Mouse (Mus musculus) lung, embryonic 15.5 days (tissue): ENCODE results near the gene Kif1a. TPM values are rescaled to one million over a fixed set of nuclear protein-coding genes. Genes with fewer than 3 reads are reported as not detected.

Experiments used
- ATAC-seq: fragments of 200-750 bp; cut with Nextera tagmentation; 2 replicates; pipeline ENCODE4 v1.8.0; 2017; ENCODE audit warnings: moderate number of reproducible peaks, borderline replicate concordance; ENCODE audit not compliant: low FRiP score, low TSS enrichment; ENCODE audit errors: extremely low read depth
- H3K27ac ChIP-seq: fragments of 300-500 bp; sonication (generic); 2 replicates; pipeline ENCODE4 v1.5.1; 2015; ENCODE audit warnings: moderate library complexity, mild to moderate bottlenecking, inconsistent platforms
- H3K27me3 ChIP-seq: fragments of 300-500 bp; sonication (generic); 2 replicates; pipeline ENCODE4 v1.6.1; 2015; ENCODE audit warnings: inconsistent platforms
- H3K36me3 ChIP-seq: fragments of 300-500 bp; sonication (generic); 2 replicates; pipeline ENCODE4 v1.6.1; 2015; ENCODE audit warnings: inconsistent platforms
- H3K4me1 ChIP-seq: fragments of 300-500 bp; sonication (generic); 2 replicates; pipeline ENCODE4 v1.6.1; 2015; ENCODE audit warnings: inconsistent platforms
- H3K4me2 ChIP-seq: fragments of 300-500 bp; sonication (generic); 2 replicates; pipeline ENCODE4 v1.6.1; 2015; ENCODE audit warnings: inconsistent platforms, mild to moderate bottlenecking, moderate library complexity
- H3K4me3 ChIP-seq: fragments of 300-500 bp; sonication (generic); 2 replicates; pipeline ENCODE4 v1.5.1; 2015; ENCODE audit warnings: mild to moderate bottlenecking, inconsistent platforms
- H3K9ac ChIP-seq: fragments of 300-500 bp; sonication (generic); 2 replicates; pipeline ENCODE4 v1.6.1; 2015; ENCODE audit warnings: inconsistent platforms
- H3K9me3 ChIP-seq: fragments of 300-500 bp; sonication (generic); 2 replicates; pipeline ENCODE4 v1.6.1; 2016; ENCODE audit warnings: inconsistent platforms
- WGBS: fragments of 180-500 bp; shearing (Covaris S2); methylation state at CpG from one replicate; pipeline ENCODE4 v1.1.7; 2015; 5-methylcytosine and 5-hydroxymethylcytosine counted together
- polyA plus RNA-seq: library from polyadenylated mRNA; unstranded; fragments of >200 nt; fragmentation: Nextera tagmentation; extraction: Ambion mirVana; gene quantifications from 2 replicates; pipeline ENCODE4 v1.2.1, GENCODE M21; 2015

Kif1a gene
- polyA plus RNA-seq, 1 experiment from 2014 or later: 10.8 TPM

GRCm38 (mm10) chr1:93085136-93085535 lies 16.6 kb downstream of the Kif1a start:
- Histone ChIP-seq H3K27me3 (no peaks in the 10 kb centered on the region), H3K4me2 (no peak overlapping the region), H3K4me1 (0 out of 2 replicates have a peak, but pooled peaks cover 3% of the 10 kb centered on the region), H3K36me3 (no peaks in the 10 kb centered on the region), H3K9me3 (no peaks in the 10 kb centered on the region), H3K4me3 (no peak overlapping the region), H3K9ac (no peak overlapping the region), H3K27ac (no peak overlapping the region)
- ATAC-seq: peak; percentile 36; the same call in 1 of the 2 replicates
- WGBS: 45% methylated on average over 6 of the region's 6 CpGs

GRCm38 (mm10) chr1:93083420-93084285 lies 18.1 kb downstream of the Kif1a start:
- no peak for ATAC-seq
- WGBS: 78% methylated on average over 12 of the region's 12 CpGs

GRCm38 (mm10) chr1:93082121-93082520 lies 19.6 kb downstream of the Kif1a start:
- no peak for ATAC-seq
- Histone ChIP-seq H3K9me3 (no peaks in the 10 kb centered on the region), H3K4me1 (0 out of 2 replicates have a peak, but pooled peaks cover 3% of the 10 kb centered on the region), H3K27me3 (no peaks in the 10 kb centered on the region), H3K4me2 (no peak overlapping the region), H3K36me3 (no peaks in the 10 kb centered on the region), H3K4me3 (no peak overlapping the region), H3K27ac (no peak overlapping the region), H3K9ac (no peak overlapping the region)
- WGBS: 81% methylated on average over 8 of the region's 8 CpGs

More at GRCm38 (mm10) chr1:93083420-93084285, 18.1 kb downstream of the Kif1a start:
- no peak overlapping the region for H3K4me3 ChIP-seq
- 0 out of 2 replicates have a peak, but pooled peaks cover 3% of the 10 kb centered on the region for H3K4me1 ChIP-seq
- H3K27ac ChIP-seq: no peak overlapping the region
- H3K9me3 ChIP-seq: no peaks in the 10 kb centered on the region
- no peaks in the 10 kb centered on the region for H3K27me3 ChIP-seq
- H3K4me2 ChIP-seq: no peak overlapping the region
- no peaks in the 10 kb centered on the region for H3K36me3 ChIP-seq
- no peak overlapping the region for H3K9ac ChIP-seq

- Histone ChIP-seq H3K9ac (no peak overlapping the region), H3K27ac (no peak overlapping the region), H3K36me3 (no peaks in the 10 kb centered on the region), H3K9me3 (no peaks in the 10 kb centered on the region), H3K27me3 (no peaks in the 10 kb centered on the region), H3K4me1 (0 out of 2 replicates have a peak, but pooled peaks cover 3% of the 10 kb centered on the region), H3K4me3 (no peak overlapping the region), H3K4me2 (no peak overlapping the region)
- ATAC-seq: no peak
- WGBS: 71% methylated on average over 3 of the region's 3 CpGs
Measured at GRCm38 (mm10) chr1:93080930-93081589, 20.7 kb downstream of the Kif1a start.

- no peaks in the 10 kb centered on the region for H3K9me3 ChIP-seq
- no peak overlapping the region for H3K27ac ChIP-seq
- H3K27me3 ChIP-seq: no peaks in the 10 kb centered on the region
- 85% methylated on average over 3 of the region's 3 CpGs for WGBS
- no peak for ATAC-seq
- H3K36me3 ChIP-seq: no peaks in the 10 kb centered on the region
- no peak overlapping the region for H3K4me2 ChIP-seq
- H3K9ac ChIP-seq: no peak overlapping the region
- H3K4me1 ChIP-seq: no peaks in the 10 kb centered on the region
- H3K4me3 ChIP-seq: no peak overlapping the region
Measured at GRCm38 (mm10) chr1:93079602-93080001, 22.1 kb downstream of the Kif1a start.

- Histone ChIP-seq H3K27me3 (no peaks in the 10 kb centered on the region), H3K4me3 (no peak overlapping the region), H3K27ac (no peak overlapping the region), H3K36me3 (no peaks in the 10 kb centered on the region), H3K9me3 (no peaks in the 10 kb centered on the region), H3K4me1 (peaks cover 4% of the 10 kb centered on the region; the same call in 1 of the 2 replicates), H3K9ac (no peak overlapping the region), H3K4me2 (no peak overlapping the region)
- WGBS: 80% methylated on average over 2 of the region's 2 CpGs
- no peak for ATAC-seq
Measured at GRCm38 (mm10) chr1:93072279-93072865, 29.4 kb downstream of the Kif1a start.

GRCm38 (mm10) chr1:93071487-93071971 lies 30.2 kb downstream of the Kif1a start:
- no peak overlapping the region for H3K9ac ChIP-seq
- 56% methylated on average over 18 of the region's 18 CpGs for WGBS
- no peak overlapping the region for H3K4me3 ChIP-seq
- no peaks in the 10 kb centered on the region for H3K9me3 ChIP-seq
- no peak overlapping the region for H3K27ac ChIP-seq
- no peaks in the 10 kb centered on the region for H3K36me3 ChIP-seq
- H3K4me1 ChIP-seq: peaks cover 4% of the 10 kb centered on the region; the same call in 1 of the 2 replicates
- peak; percentile 23; the same call in 1 of the 2 replicates for ATAC-seq
- H3K4me2 ChIP-seq: peak overlapping the region; percentile 13; the same call in 1 of the 2 replicates
- H3K27me3 ChIP-seq: no peaks in the 10 kb centered on the region

- Histone ChIP-seq H3K36me3 (no peaks in the 10 kb centered on the region), H3K9me3 (no peaks in the 10 kb centered on the region), H3K4me1 (peaks cover 4% of the 10 kb centered on the region; the same call in 1 of the 2 replicates), H3K4me2 (no peak overlapping the region), H3K27ac (no peak overlapping the region), H3K27me3 (no peaks in the 10 kb centered on the region), H3K4me3 (no peak overlapping the region), H3K9ac (no peak overlapping the region)
- no peak for ATAC-seq
- WGBS: 64% methylated on average over 5 of the region's 5 CpGs
Measured at GRCm38 (mm10) chr1:93070881-93071280, 30.9 kb downstream of the Kif1a start.

GRCm38 (mm10) chr1:93068553-93068952 lies 33.2 kb downstream of the Kif1a start:
- H3K27ac ChIP-seq: no peak overlapping the region
- no peaks in the 10 kb centered on the region for H3K27me3 ChIP-seq
- 58% methylated on average over 1 of the region's 1 CpGs for WGBS
- H3K9ac ChIP-seq: no peak overlapping the region
- H3K9me3 ChIP-seq: no peaks in the 10 kb centered on the region
- no peak overlapping the region for H3K4me2 ChIP-seq
- no peak overlapping the region for H3K4me3 ChIP-seq
- H3K4me1 ChIP-seq: peaks cover 11% of the 10 kb centered on the region
- H3K36me3 ChIP-seq: no peaks in the 10 kb centered on the region
- no peak for ATAC-seq

- H3K4me1 ChIP-seq: peaks cover 13% of the 10 kb centered on the region
- no peak overlapping the region for H3K4me3 ChIP-seq
- no peaks in the 10 kb centered on the region for H3K9me3 ChIP-seq
- no peaks in the 10 kb centered on the region for H3K27me3 ChIP-seq
- H3K4me2 ChIP-seq: no peak overlapping the region
- H3K27ac ChIP-seq: no peak overlapping the region
- H3K9ac ChIP-seq: no peak overlapping the region
- no peak for ATAC-seq
- WGBS: 64% methylated on average over 6 of the region's 6 CpGs
- no peaks in the 10 kb centered on the region for H3K36me3 ChIP-seq
Measured at GRCm38 (mm10) chr1:93065654-93066053, 36.1 kb downstream of the Kif1a start.

- 29% methylated on average over 5 of the region's 5 CpGs for WGBS
- H3K27ac ChIP-seq: peak overlapping the region; percentile 65
- H3K4me1 ChIP-seq: peaks cover 13% of the 10 kb centered on the region
- H3K4me3 ChIP-seq: no peak overlapping the region
- H3K9me3 ChIP-seq: no peaks in the 10 kb centered on the region
- no peak overlapping the region for H3K4me2 ChIP-seq
- no peaks in the 10 kb centered on the region for H3K36me3 ChIP-seq
- ATAC-seq: peak; percentile 73
- H3K9ac ChIP-seq: no peak overlapping the region
- no peaks in the 10 kb centered on the region for H3K27me3 ChIP-seq
Measured at GRCm38 (mm10) chr1:93063694-93064093, 38.1 kb downstream of the Kif1a start.
